Mouse (Mus musculus): ENCODE data around the gene Fam155a. TPM values are rescaled to one million over a fixed set of nuclear protein-coding genes. Genes with fewer than 3 reads are reported as not detected.

The Fam155a gene
- 100 to 1,000 TPM in 2 of 4 experiments, 10 to 100 TPM in 2; 92.7 to 110 (median 103) TPM for total RNA-seq (2022)

- DNase-seq (ENCODE audit: low spot score in 2 of 2): peak; percentile 20 to 37
Observed at GRCm38 (mm10) chr8:9770999-9771605, at the start of gene Fam155a. Gene Fam155a, minus strand, starts transcription at chr8:9771161.

GRCm38 (mm10) chr8:9813273-9813946 lies 42.4 kb upstream of the Fam155a start:
- no peak for DNase-seq (ENCODE audit: low spot score in 2 of 2)

- DNase-seq (ENCODE audit: low spot score in 2 of 2): peak in 1 of 2 experiments; percentile 43
Observed at GRCm38 (mm10) chr8:9810955-9811530, 40.1 kb upstream of the Fam155a start.

GRCm38 (mm10) chr8:9808596-9808995 lies 37.6 kb upstream of the Fam155a start:
- DNase-seq (ENCODE audit: low spot score in 2 of 2): no peak

- no peak for DNase-seq (ENCODE audit: low spot score in 2 of 2)
Observed at GRCm38 (mm10) chr8:9805676-9806075, 34.7 kb upstream of the Fam155a start.

- peak in 1 of 2 experiments; percentile 24 for DNase-seq (ENCODE audit: low spot score in 2 of 2)
Observed at GRCm38 (mm10) chr8:9800346-9800745, 29.4 kb upstream of the Fam155a start.

- DNase-seq (ENCODE audit: low spot score in 2 of 2): no peak
Observed at GRCm38 (mm10) chr8:9799923-9800322, 29.0 kb upstream of the Fam155a start.

- DNase-seq (ENCODE audit: low spot score in 2 of 2): no peak
Observed at GRCm38 (mm10) chr8:9797514-9797913, 26.6 kb upstream of the Fam155a start.

GRCm38 (mm10) chr8:9795724-9796123 lies 24.8 kb upstream of the Fam155a start:
- peak in 1 of 2 experiments; percentile 49 for DNase-seq (ENCODE audit: low spot score in 2 of 2)

GRCm38 (mm10) chr8:9793351-9793750 lies 22.4 kb upstream of the Fam155a start:
- DNase-seq (ENCODE audit: low spot score in 2 of 2): no peak

- no peak for DNase-seq (ENCODE audit: low spot score in 2 of 2)
Observed at GRCm38 (mm10) chr8:9780332-9780731, 9.4 kb upstream of the Fam155a start.

GRCm38 (mm10) chr8:9778148-9778547 lies 7.2 kb upstream of the Fam155a start:
- DNase-seq (ENCODE audit: low spot score in 2 of 2): no peak

- DNase-seq (ENCODE audit: low spot score in 2 of 2): no peak
Observed at GRCm38 (mm10) chr8:9776818-9777217, 5.9 kb upstream of the Fam155a start.

- DNase-seq (ENCODE audit: low spot score in 2 of 2): peak; percentile 10 to 26
Observed at GRCm38 (mm10) chr8:9772519-9772840, 1.5 kb upstream of the Fam155a start.

GRCm38 (mm10) chr8:9771606-9772518 lies 901 bp upstream of the Fam155a start:
- peak; percentile 15 to 30 for DNase-seq (ENCODE audit: low spot score in 2 of 2)

GRCm38 (mm10) chr8:9770261-9770998 lies 531 bp downstream of the Fam155a start:
- DNase-seq (ENCODE audit: low spot score in 2 of 2): peak; percentile 29 to 52

GRCm38 (mm10) chr8:9769061-9769460 lies 1.9 kb downstream of the Fam155a start:
- DNase-seq (ENCODE audit: low spot score in 2 of 2): no peak

GRCm38 (mm10) chr8:9735169-9735568 lies 35.8 kb downstream of the Fam155a start:
- no peak for DNase-seq (ENCODE audit: low spot score in 2 of 2)

GRCm38 (mm10) chr8:9709791-9710190 lies 61.2 kb downstream of the Fam155a start:
- DNase-seq (ENCODE audit: low spot score in 2 of 2): no peak

GRCm38 (mm10) chr8:9707433-9707832 lies 63.5 kb downstream of the Fam155a start:
- peak; percentile 40 to 89 for DNase-seq (ENCODE audit: low spot score in 2 of 2)

GRCm38 (mm10) chr8:9694794-9695193 lies 76.2 kb downstream of the Fam155a start:
- DNase-seq (ENCODE audit: low spot score in 2 of 2): peak in 1 of 2 experiments; percentile 36
